Mouse (Mus musculus) myocyte (in vitro differentiated cells): ENCODE results near the gene P2rx5. TPM values are rescaled to one million over a fixed set of nuclear protein-coding genes. Genes with fewer than 3 reads are reported as not detected.

ENCODE experiments used
- H3K27me3 ChIP-seq: one replicate; pipeline ENCODE4 v1.6.1; 2011; ENCODE audit not compliant: control insufficient read depth, insufficient read depth, insufficient read length
- H3K36me3 ChIP-seq: one replicate; pipeline ENCODE4 v1.6.1; 2011; ENCODE audit not compliant: control insufficient read depth, insufficient read depth
- H3K4me2 ChIP-seq: one replicate; pipeline ENCODE4 v1.6.1; 2011; ENCODE audit warnings: low read depth, control low read depth
- H3K4me3 ChIP-seq: one replicate; pipeline ENCODE4 v1.5.1; 2011; ENCODE audit warnings: mild to moderate bottlenecking, control low read depth, moderate library complexity
- H3K79me2 ChIP-seq: one replicate; pipeline ENCODE4 v1.6.1; 2011; ENCODE audit not compliant: control insufficient read depth, insufficient read depth
- H3ac ChIP-seq: one replicate; pipeline ENCODE4 v1.6.1; 2011; ENCODE audit not compliant: control insufficient read depth, insufficient read length
- CEBPB ChIP-seq: IDR thresholded peaks from 2 replicates; pipeline ENCODE4 v1.6.1; 2011; ENCODE audit warnings: mild to moderate bottlenecking, moderate library complexity; ENCODE audit not compliant: poor library complexity, insufficient read depth, severe bottlenecking
- E2F4 ChIP-seq: IDR thresholded peaks from one replicate; pipeline ENCODE4 v1.6.1; 2011; ENCODE audit warnings: mild to moderate bottlenecking, control low read depth, moderate library complexity; ENCODE audit not compliant: insufficient read depth
- MAX ChIP-seq: IDR thresholded peaks from one replicate; pipeline ENCODE4 v1.6.1; 2011; ENCODE audit warnings: low read depth, mild to moderate bottlenecking, control low read depth
- MYOD1 ChIP-seq, 3 experiments: IDR thresholded peaks; one replicate each; pipeline ENCODE4 v1.6.1; 2011; ENCODE audit warnings: control low read depth in 2 of 3, low read depth in 2 of 3, mild to moderate bottlenecking in 2 of 3, moderate library complexity in 1 of 3; ENCODE audit not compliant: insufficient read length in 2 of 3, control insufficient read depth in 1 of 3
- MYOG ChIP-seq, 3 experiments: IDR thresholded peaks; one replicate each; pipeline ENCODE4 v1.6.1; 2011; ENCODE audit warnings: control low read depth in 2 of 3, low read depth in 2 of 3, mild to moderate bottlenecking in 2 of 3; ENCODE audit not compliant: insufficient read length in 2 of 3, control insufficient read depth in 1 of 3, insufficient read depth in 1 of 3
- POLR2A ChIP-seq: IDR thresholded peaks from one replicate; pipeline ENCODE4 v1.6.1; 2011; ENCODE audit warnings: low read depth, mild to moderate bottlenecking, control low read depth, moderate library complexity; ENCODE audit not compliant: insufficient read length
- POLR2AphosphoS2 ChIP-seq: IDR thresholded peaks from one replicate; pipeline ENCODE4 v1.6.1; 2011; ENCODE audit warnings: low read depth, control low read depth; ENCODE audit not compliant: insufficient read length
- REST ChIP-seq: IDR thresholded peaks from one replicate; pipeline ENCODE4 v1.6.1; 2011; ENCODE audit warnings: mild to moderate bottlenecking, control low read depth, moderate library complexity; ENCODE audit not compliant: insufficient read depth, insufficient read length
- SRF ChIP-seq: IDR thresholded peaks from one replicate; pipeline ENCODE4 v1.6.1; 2011; ENCODE audit warnings: low read depth; ENCODE audit not compliant: control insufficient read depth, insufficient read length
- TCF12 ChIP-seq: IDR thresholded peaks from one replicate; pipeline ENCODE4 v1.6.1; 2011; ENCODE audit warnings: mild to moderate bottlenecking, control low read depth; ENCODE audit not compliant: poor library complexity, insufficient read depth, severe bottlenecking
- TCF3 ChIP-seq: IDR thresholded peaks from one replicate; pipeline ENCODE4 v1.6.1; 2011; ENCODE audit warnings: low read depth, control low read depth; ENCODE audit not compliant: insufficient read length
- USF1 ChIP-seq: IDR thresholded peaks from one replicate; pipeline ENCODE4 v1.6.1; 2011; ENCODE audit warnings: low read depth, mild to moderate bottlenecking, control low read depth, moderate library complexity
- polyA plus RNA-seq: library from polyadenylated mRNA; unstranded; fragments of >200 nt; fragmentation: generic; extraction: Trizol; gene quantifications from one replicate; pipeline ENCODE4 v1.2.1, GENCODE M21; 2012; ENCODE audit warnings: missing spikeins

P2rx5 gene
- polyA plus RNA-seq, 1 experiment: 3.5 TPM

GRCm38 (mm10) chr11:73161616-73162015, 1.4 kb downstream of the P2rx5 start:
- Histone ChIP-seq H3K4me2 (peak overlapping the region; percentile 64), H3K4me3 (peak overlapping the region; percentile 20), H3K79me2 (no peaks in the 10 kb centered on the region), H3ac (no peak overlapping the region), H3K27me3 (no peaks in the 10 kb centered on the region), H3K36me3 (no peaks in the 10 kb centered on the region)
- TF ChIP-seq CEBPB (no peak), SRF (no peak), POLR2A (no peak), USF1 (no peak), MYOD1 (IDR thresholded peaks at IDR 0.05; ENCODE audit: control insufficient read depth in 1 of 3, insufficient read length in 2 of 3, low read depth in 2 of 3) (no peak), E2F4 (no peak), TCF12 (no peak), MAX (no peak), TCF3 (no peak), POLR2AphosphoS2 (no peak), REST (no peak), MYOG (IDR thresholded peaks at IDR 0.05; ENCODE audit: control insufficient read depth in 1 of 3, insufficient read depth in 1 of 3, insufficient read length in 2 of 3, low read depth in 2 of 3) (no peak)

GRCm38 (mm10) chr11:73162284-73162683, 2.1 kb downstream of the P2rx5 start:
- Histone ChIP-seq H3K36me3 (no peaks in the 10 kb centered on the region), H3K79me2 (no peaks in the 10 kb centered on the region), H3ac (no peak overlapping the region), H3K27me3 (no peaks in the 10 kb centered on the region), H3K4me2 (no peak overlapping the region), H3K4me3 (no peak overlapping the region)
- TF ChIP-seq POLR2AphosphoS2: no peak
- TF ChIP-seq MAX: no peak
- no peak for TF ChIP-seq TCF12
- no peak for TF ChIP-seq MYOD1 (IDR thresholded peaks at IDR 0.05; ENCODE audit: control insufficient read depth in 1 of 3, insufficient read length in 2 of 3, low read depth in 2 of 3)
- TF ChIP-seq POLR2A: no peak
- TF ChIP-seq REST: no peak
- TF ChIP-seq TCF3: no peak
- no peak for TF ChIP-seq USF1
- TF ChIP-seq SRF: no peak
- TF ChIP-seq MYOG (IDR thresholded peaks at IDR 0.05; ENCODE audit: control insufficient read depth in 1 of 3, insufficient read depth in 1 of 3, insufficient read length in 2 of 3, low read depth in 2 of 3): no peak
- no peak for TF ChIP-seq E2F4
- TF ChIP-seq CEBPB: no peak

- no peak overlapping the region for H3K4me3 ChIP-seq
- H3ac ChIP-seq: no peak overlapping the region
- peaks cover under 1% of the 10 kb centered on the region for H3K79me2 ChIP-seq
- H3K27me3 ChIP-seq: no peaks in the 10 kb centered on the region
- TF ChIP-seq MYOG (IDR thresholded peaks at IDR 0.05; ENCODE audit: control insufficient read depth in 1 of 3, insufficient read depth in 1 of 3, insufficient read length in 2 of 3, low read depth in 2 of 3) (no peak), USF1 (no peak), POLR2AphosphoS2 (no peak), TCF12 (no peak), POLR2A (no peak), E2F4 (no peak), SRF (no peak), REST (no peak), TCF3 (no peak), MAX (no peak), CEBPB (no peak), MYOD1 (IDR thresholded peaks at IDR 0.05; ENCODE audit: control insufficient read depth in 1 of 3, insufficient read length in 2 of 3, low read depth in 2 of 3) (no peak)
- no peak overlapping the region for H3K4me2 ChIP-seq
- peaks cover 1% of the 10 kb centered on the region for H3K36me3 ChIP-seq
These were observed 7.8 kb downstream of the P2rx5 start for GRCm38 (mm10) chr11:73168071-73168470.

- H3ac ChIP-seq: no peak overlapping the region
- no peak overlapping the region for H3K4me3 ChIP-seq
- H3K27me3 ChIP-seq: no peaks in the 10 kb centered on the region
- H3K36me3 ChIP-seq: peaks cover 4% of the 10 kb centered on the region
- no peak for TF ChIP-seq SRF
- TF ChIP-seq CEBPB: no peak
- TF ChIP-seq TCF12: no peak
- TF ChIP-seq USF1: no peak
- no peak for TF ChIP-seq POLR2A
- no peak for TF ChIP-seq MAX
- no peak for TF ChIP-seq MYOG (IDR thresholded peaks at IDR 0.05; ENCODE audit: control insufficient read depth in 1 of 3, insufficient read depth in 1 of 3, insufficient read length in 2 of 3, low read depth in 2 of 3)
- no peak for TF ChIP-seq E2F4
- no peak for TF ChIP-seq POLR2AphosphoS2
- TF ChIP-seq REST: no peak
- TF ChIP-seq TCF3: no peak
- TF ChIP-seq MYOD1 (IDR thresholded peaks at IDR 0.05; ENCODE audit: control insufficient read depth in 1 of 3, insufficient read length in 2 of 3, low read depth in 2 of 3): no peak
- H3K4me2 ChIP-seq: no peak overlapping the region
- H3K79me2 ChIP-seq: peaks cover 5% of the 10 kb centered on the region
These were observed 8.4 kb downstream of the P2rx5 start for GRCm38 (mm10) chr11:73168576-73168975.
